Mouse (Mus musculus) inflammation-experienced regulatory T-cells, adult 16 weeks (primary cell): Measurements from ENCODE around the gene Satb1. TPM values are rescaled to one million over a fixed set of nuclear protein-coding genes. Genes with fewer than 3 reads are reported as not detected.

ENCODE experiments used
- polyA plus RNA-seq: library from polyadenylated mRNA; unstranded; fragments of 100-300 nt; shearing (Covaris generic); gene quantifications from one replicate; pipeline ENCODE4 v1.2.1, GENCODE M21; 2017

The Satb1 gene
- 36.6 TPM for polyA plus RNA-seq

DNA sequence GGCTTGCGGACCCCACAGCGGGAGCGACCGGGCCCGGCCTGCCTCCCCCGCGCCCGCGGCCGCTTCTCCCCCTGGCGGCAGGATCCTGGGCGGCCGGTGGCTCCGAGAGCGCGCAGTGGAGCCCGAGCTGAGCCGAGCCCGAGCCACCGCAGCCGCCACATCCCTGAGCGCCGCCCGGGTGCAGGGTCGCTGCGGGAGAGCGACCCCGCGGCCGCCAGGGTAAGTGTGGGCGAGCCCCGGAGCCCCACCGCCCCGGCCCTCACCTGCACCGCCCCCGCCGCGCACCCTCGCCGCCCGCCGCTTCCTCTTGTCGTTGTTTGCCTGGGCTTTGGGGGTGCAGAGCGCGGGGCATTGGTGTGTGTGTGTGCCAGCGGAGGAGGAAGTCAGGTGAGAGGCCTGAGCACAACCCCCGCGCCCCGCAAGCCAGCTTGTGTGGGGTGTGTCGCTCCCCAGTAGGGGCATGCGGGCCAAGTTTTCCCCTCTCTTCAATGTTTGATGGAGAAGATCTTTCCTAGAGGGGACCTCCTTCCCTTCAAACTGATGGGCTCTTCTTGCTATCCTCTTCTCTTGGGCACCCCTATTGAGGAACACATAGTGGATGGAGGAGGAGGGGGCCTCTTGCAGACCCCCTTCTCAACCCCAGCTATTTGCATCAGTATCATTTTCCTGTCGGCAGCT, at the start of gene Satb1:
Gene Satb1, minus strand, starts transcription at position 391 of the 678 bp plus-strand sequence.

